Mouse (Mus musculus) liver, postnatal 0 days (tissue): ENCODE results near the gene Paqr3.

Source experiments
- CTCF ChIP-seq: sonication (generic); IDR thresholded peaks from 2 replicates; pipeline ENCODE4 v1.5.1; 2016; ENCODE audit warnings: antibody characterized with exemption, low read depth
- EP300 ChIP-seq: IDR thresholded peaks from 2 replicates; pipeline ENCODE4 v1.6.1; 2016; ENCODE audit warnings: antibody characterized with exemption, low read depth, mild to moderate bottlenecking

- TF ChIP-seq CTCF (no peak), EP300 (no peak)
Observed at GRCm38 (mm10) chr5:97097631-97098041, 13.8 kb downstream of the Paqr3 start.
